Mouse (Mus musculus): ENCODE results near the gene Taf9. TPM values are rescaled to one million over a fixed set of nuclear protein-coding genes. Genes with fewer than 3 reads are reported as not detected.

Taf9 gene
- polyA plus RNA-seq, 1 experiment = 13.8 TPM

GRCm38 (mm10) chr13:100612251-100612650 lies 39.1 kb upstream of the Taf9 start:
- Histone ChIP-seq H3K27ac (ENCODE audit: insufficient read depth, low read length) (no peak overlapping the region), H3K4me3 (replicated peaks; ENCODE audit: insufficient read depth, low read depth, low read length) (no peak overlapping the region), H3K27me3 (ENCODE audit: control insufficient read depth, insufficient read depth, low read length) (no peaks in the 10 kb centered on the region), H3K4me1 (ENCODE audit: control insufficient read depth, insufficient read depth, low read length) (peaks cover 3% of the 10 kb centered on the region; the same call in 1 of the 2 replicates)
- 13% methylated on average over 10 of the region's 10 CpGs for WGBS
- TF ChIP-seq CTCF (IDR thresholded peaks at IDR 0.05; ENCODE audit: borderline replicate concordance, insufficient read depth, low read depth, low read length) (no peak), POLR2A (IDR thresholded peaks at IDR 0.05; ENCODE audit: borderline replicate concordance, insufficient read depth, low read length) (no peak)
- peak; percentile 64 to 79 for DNase-seq

- Histone ChIP-seq H3K27me3 (ENCODE audit: control insufficient read depth, insufficient read depth, low read length) (no peaks in the 10 kb centered on the region), H3K4me1 (ENCODE audit: control insufficient read depth, insufficient read depth, low read length) (peaks cover 3% of the 10 kb centered on the region; the same call in 1 of the 2 replicates), H3K27ac (ENCODE audit: insufficient read depth, low read length) (peak overlapping the region; percentile 36), H3K4me3 (replicated peaks; ENCODE audit: insufficient read depth, low read depth, low read length) (no peak overlapping the region)
- 43% methylated on average over 2 of the region's 2 CpGs for WGBS
- no peak for DNase-seq
- no peak for TF ChIP-seq POLR2A (IDR thresholded peaks at IDR 0.05; ENCODE audit: borderline replicate concordance, insufficient read depth, low read length)
- TF ChIP-seq CTCF (IDR thresholded peaks at IDR 0.05; ENCODE audit: borderline replicate concordance, insufficient read depth, low read depth, low read length) = no peak
These were observed 38.5 kb upstream of the Taf9 start for GRCm38 (mm10) chr13:100612903-100613302.

- no peak; the same call in none of the 2 replicates for TF ChIP-seq POLR2A (IDR thresholded peaks at IDR 0.05; ENCODE audit: borderline replicate concordance, insufficient read depth, low read length)
- TF ChIP-seq CTCF (IDR thresholded peaks at IDR 0.05; ENCODE audit: borderline replicate concordance, insufficient read depth, low read depth, low read length) = no peak
- Histone ChIP-seq H3K27me3 (ENCODE audit: control insufficient read depth, insufficient read depth, low read length) (no peaks in the 10 kb centered on the region), H3K4me1 (ENCODE audit: control insufficient read depth, insufficient read depth, low read length) (peaks cover 3% of the 10 kb centered on the region; the same call in 1 of the 2 replicates), H3K4me3 (replicated peaks; ENCODE audit: insufficient read depth, low read depth, low read length) (peak within 1 kb of the TSS; percentile 58), H3K27ac (ENCODE audit: insufficient read depth, low read length) (peak within 1 kb of the TSS; percentile 88)
- WGBS = 5% methylated on average over 77 of the region's 77 CpGs
- DNase-seq = peak; percentile 89 to 90
These were observed 34.9 kb upstream of the Taf9 start, which contains the start of gene Marveld2 for GRCm38 (mm10) chr13:100616181-100617087. Marveld2 (minus strand) TSS chr13:100616971.

- H3K4me3 ChIP-seq (replicated peaks; ENCODE audit: insufficient read depth, low read depth, low read length) = peak overlapping the region; percentile 58
- H3K27me3 ChIP-seq (ENCODE audit: control insufficient read depth, insufficient read depth, low read length) = no peaks in the 10 kb centered on the region
- WGBS = 44% methylated on average over 13 of the region's 13 CpGs
- TF ChIP-seq POLR2A (IDR thresholded peaks at IDR 0.05; ENCODE audit: borderline replicate concordance, insufficient read depth, low read length) (no peak), CTCF (IDR thresholded peaks at IDR 0.05; ENCODE audit: borderline replicate concordance, insufficient read depth, low read depth, low read length) (no peak)
- H3K4me1 ChIP-seq (ENCODE audit: control insufficient read depth, insufficient read depth, low read length) = no peaks in the 10 kb centered on the region; the same call in 1 of the 2 replicates
- peak overlapping the region; percentile 85 for H3K27ac ChIP-seq (ENCODE audit: insufficient read depth, low read length)
- peak; percentile 57 to 58 for DNase-seq
These were observed 33.8 kb upstream of the Taf9 start for GRCm38 (mm10) chr13:100617583-100617982.

GRCm38 (mm10) chr13:100622241-100622640 lies 29.1 kb upstream of the Taf9 start:
- 74% methylated on average over 4 of the region's 4 CpGs for WGBS

GRCm38 (mm10) chr13:100634106-100634691 lies 17.2 kb upstream of the Taf9 start:
- WGBS = 91% methylated on average over 3 of the region's 3 CpGs
- H3K4me3 ChIP-seq (replicated peaks; ENCODE audit: insufficient read depth, low read depth, low read length) = no peak overlapping the region
- TF ChIP-seq CTCF (IDR thresholded peaks at IDR 0.05; ENCODE audit: borderline replicate concordance, insufficient read depth, low read depth, low read length) (no peak), POLR2A (IDR thresholded peaks at IDR 0.05; ENCODE audit: borderline replicate concordance, insufficient read depth, low read length) (no peak)
- no peaks in the 10 kb centered on the region; the same call in 1 of the 2 replicates for H3K27me3 ChIP-seq (ENCODE audit: control insufficient read depth, insufficient read depth, low read length)
- no peaks in the 10 kb centered on the region for H3K4me1 ChIP-seq (ENCODE audit: control insufficient read depth, insufficient read depth, low read length)
- DNase-seq = no peak
- H3K27ac ChIP-seq (ENCODE audit: insufficient read depth, low read length) = no peak overlapping the region

More at GRCm38 (mm10) chr13:100622241-100622640, 29.1 kb upstream of the Taf9 start:
- Histone ChIP-seq H3K4me3 (replicated peaks; ENCODE audit: insufficient read depth, low read depth, low read length) (no peak overlapping the region), H3K27me3 (ENCODE audit: control insufficient read depth, insufficient read depth, low read length) (no peaks in the 10 kb centered on the region), H3K4me1 (ENCODE audit: control insufficient read depth, insufficient read depth, low read length) (no peaks in the 10 kb centered on the region; the same call in 1 of the 2 replicates), H3K27ac (ENCODE audit: insufficient read depth, low read length) (no peak overlapping the region)
- TF ChIP-seq POLR2A (IDR thresholded peaks at IDR 0.05; ENCODE audit: borderline replicate concordance, insufficient read depth, low read length) (no peak), CTCF (IDR thresholded peaks at IDR 0.05; ENCODE audit: borderline replicate concordance, insufficient read depth, low read depth, low read length) (no peak)
- no peak for DNase-seq

GRCm38 (mm10) chr13:100642471-100643209 lies 8.7 kb upstream of the Taf9 start:
- TF ChIP-seq POLR2A (IDR thresholded peaks at IDR 0.05; ENCODE audit: borderline replicate concordance, insufficient read depth, low read length) (no peak), CTCF (IDR thresholded peaks at IDR 0.05; ENCODE audit: borderline replicate concordance, insufficient read depth, low read depth, low read length) (no peak)
- DNase-seq = no peak
- no peak overlapping the region for H3K4me3 ChIP-seq (replicated peaks; ENCODE audit: insufficient read depth, low read depth, low read length)
- no peaks in the 10 kb centered on the region for H3K27me3 ChIP-seq (ENCODE audit: control insufficient read depth, insufficient read depth, low read length)
- no peak overlapping the region for H3K27ac ChIP-seq (ENCODE audit: insufficient read depth, low read length)
- 94% methylated on average over 4 of the region's 4 CpGs for WGBS
- H3K4me1 ChIP-seq (ENCODE audit: control insufficient read depth, insufficient read depth, low read length) = no peaks in the 10 kb centered on the region
